Mouse (Mus musculus) heart, adult 11 months (tissue): ENCODE data around the gene Gper1.
A peak's percentile ranks its signal among the peaks of the same experiment; 100 is the strongest.

Experiments used
- DNase-seq: peaks from one replicate; pipeline ENCODE4 v3.0.0; 2022

Gene Gper1

GRCm38 (mm10) chr5:139423026-139423865 is at the start of gene Gper1:
Gene Gper1 (plus strand): TSS chr5:139423151.
- DNase-seq = peak; percentile 94

- peak; percentile 91 for DNase-seq
Observed at GRCm38 (mm10) chr5:139373889-139374444, 49.0 kb upstream of the Gper1 start.

GRCm38 (mm10) chr5:139374841-139375240 is 48.1 kb upstream of the Gper1 start:
- DNase-seq = no peak

GRCm38 (mm10) chr5:139377468-139378270 is 45.3 kb upstream of the Gper1 start, which contains the start of gene Gpr146:
Gene Gpr146 (plus strand): TSS chr5:139377697.
- peak; percentile 98 for DNase-seq

GRCm38 (mm10) chr5:139378271-139378556 is 44.7 kb upstream of the Gper1 start:
- no peak for DNase-seq

GRCm38 (mm10) chr5:139378986-139379629 is 43.8 kb upstream of the Gper1 start:
- DNase-seq = peak; percentile 99

- DNase-seq = peak; percentile 94
Observed at GRCm38 (mm10) chr5:139379771-139380384, 43.1 kb upstream of the Gper1 start.

- peak; percentile 100 for DNase-seq
Observed at GRCm38 (mm10) chr5:139380385-139381248, 42.3 kb upstream of the Gper1 start.

- peak; percentile 97 for DNase-seq
Observed at GRCm38 (mm10) chr5:139381586-139382513, 41.1 kb upstream of the Gper1 start.

GRCm38 (mm10) chr5:139382760-139383159 is 40.2 kb upstream of the Gper1 start:
- peak; percentile 99 for DNase-seq

GRCm38 (mm10) chr5:139383234-139383633 is 39.7 kb upstream of the Gper1 start:
- peak; percentile 94 for DNase-seq

GRCm38 (mm10) chr5:139384531-139384930 is 38.4 kb upstream of the Gper1 start:
- DNase-seq = peak; percentile 98

GRCm38 (mm10) chr5:139386047-139386446 is 36.9 kb upstream of the Gper1 start:
- peak; percentile 93 for DNase-seq

GRCm38 (mm10) chr5:139387329-139388194 is 35.4 kb upstream of the Gper1 start:
- peak; percentile 95 for DNase-seq

- DNase-seq = peak; percentile 98
Observed at GRCm38 (mm10) chr5:139388195-139388570, 34.8 kb upstream of the Gper1 start.

- DNase-seq = peak; percentile 95
Observed at GRCm38 (mm10) chr5:139388694-139389675, 34.0 kb upstream of the Gper1 start.

- DNase-seq = peak; percentile 99
Observed at GRCm38 (mm10) chr5:139389676-139390061, 33.3 kb upstream of the Gper1 start.
